Mouse (Mus musculus): ENCODE data around the gene Ss18l1. TPM values are rescaled to one million over a fixed set of nuclear protein-coding genes. Genes with fewer than 3 reads are reported as not detected.
A peak's percentile ranks its signal among the peaks of the same experiment; 100 is the strongest.

Ss18l1 gene
- polyA plus RNA-seq, 1 experiment from 2014 or later = 30.2 TPM

- no peak overlapping the region for H3K4me2 ChIP-seq (replicated peaks)
- H3K4me3 ChIP-seq = no peak overlapping the region
- 0 out of 2 replicates have a peak, but pooled peaks cover 10% of the 10 kb centered on the region for H3K27me3 ChIP-seq
- WGBS = 79% methylated on average over 10 of the region's 10 CpGs
- no peak overlapping the region for H3K27ac ChIP-seq (replicated peaks)
- no peak overlapping the region for H3K9ac ChIP-seq (replicated peaks)
- H3K9me3 ChIP-seq = no peaks in the 10 kb centered on the region
- peaks cover 57% of the 10 kb centered on the region for H3K4me1 ChIP-seq
- no peaks in the 10 kb centered on the region for H3K36me3 ChIP-seq
- ATAC-seq (ENCODE audit: low FRiP score, low read depth) = no peak
These were observed 73.8 kb downstream of the Ss18l1 start for GRCm38 (mm10) chr2:180116081-180116493.

DNA sequence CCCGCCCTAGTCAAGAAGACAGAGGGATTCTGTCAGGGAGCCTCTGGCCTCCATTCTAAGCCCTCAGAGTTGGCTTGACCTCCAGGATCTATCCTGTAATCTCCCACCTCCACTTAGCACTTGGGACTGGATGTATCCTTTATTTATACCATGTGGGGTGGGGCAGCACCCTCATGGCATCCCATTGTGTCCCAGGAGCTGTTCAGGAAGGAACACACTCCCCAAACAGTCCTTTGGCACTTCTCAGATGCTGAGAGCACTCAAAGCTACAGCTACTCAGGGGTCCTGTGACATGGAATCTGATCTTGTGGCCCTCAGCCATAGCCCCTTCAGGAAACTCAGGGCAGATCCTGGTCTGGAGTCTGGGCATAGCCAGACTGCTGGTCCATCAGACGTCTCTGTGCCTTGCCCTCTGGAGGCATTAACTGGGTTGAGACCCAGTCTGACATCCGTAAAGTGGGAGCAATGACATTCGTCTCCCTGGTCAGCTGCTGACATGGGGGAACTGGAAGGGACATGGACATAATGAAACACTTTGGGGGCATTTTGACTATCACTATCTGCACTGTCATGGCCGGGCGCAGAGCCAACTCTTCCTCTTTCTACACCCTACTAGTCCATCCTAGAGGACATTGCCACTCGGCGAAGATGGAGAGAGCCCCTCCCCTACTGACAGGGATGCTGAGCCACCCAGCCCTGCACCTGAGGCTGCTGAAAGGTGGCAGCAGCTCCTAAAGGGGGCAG, 74.6 kb downstream of the Ss18l1 start:
- peak overlapping the region; percentile 94 for H3K27ac ChIP-seq (replicated peaks)
- no peak overlapping the region for H3K4me3 ChIP-seq
- peaks cover 57% of the 10 kb centered on the region for H3K4me1 ChIP-seq
- 71% methylated on average over 8 of the region's 8 CpGs for WGBS
- no peaks in the 10 kb centered on the region for H3K36me3 ChIP-seq
- H3K4me2 ChIP-seq (replicated peaks) = peak overlapping the region; percentile 96
- no peak for ATAC-seq (ENCODE audit: low FRiP score, low read depth)
- 0 out of 2 replicates have a peak, but pooled peaks cover 10% of the 10 kb centered on the region for H3K27me3 ChIP-seq
- no peak overlapping the region for H3K9ac ChIP-seq (replicated peaks)
- no peaks in the 10 kb centered on the region for H3K9me3 ChIP-seq

GRCm38 (mm10) chr2:180117485-180118194, 75.3 kb downstream of the Ss18l1 start:
- 6% methylated on average over 13 of the region's 13 CpGs for WGBS
- H3K4me2 ChIP-seq (replicated peaks) = peak overlapping the region; percentile 96
- peaks cover 57% of the 10 kb centered on the region for H3K4me1 ChIP-seq

GRCm38 (mm10) chr2:180118661-180119438, 76.5 kb downstream of the Ss18l1 start, which contains the start of gene Osbpl2:
TSS of gene Osbpl2 (plus strand) at chr2:180119306.
- peaks cover 9% of the 10 kb centered on the region for H3K36me3 ChIP-seq
- peak within 1 kb of the TSS; percentile 96 for H3K4me2 ChIP-seq (replicated peaks)
- H3K27me3 ChIP-seq = 0 out of 2 replicates have a peak, but pooled peaks cover 7% of the 10 kb centered on the region
- peak within 1 kb of the TSS; percentile 94 for H3K27ac ChIP-seq (replicated peaks)
- H3K9ac ChIP-seq (replicated peaks) = peak within 1 kb of the TSS; percentile 87
- peak within 1 kb of the TSS; percentile 89 for H3K4me3 ChIP-seq
- peaks cover 57% of the 10 kb centered on the region for H3K4me1 ChIP-seq
- no peaks in the 10 kb centered on the region for H3K9me3 ChIP-seq
- under 1% methylated on average over 51 of the region's 55 CpGs for WGBS
- peak; percentile 95 for ATAC-seq (ENCODE audit: low FRiP score, low read depth)

More at GRCm38 (mm10) chr2:180117485-180118194, 75.3 kb downstream of the Ss18l1 start:
- Histone ChIP-seq H3K27me3 (0 out of 2 replicates have a peak, but pooled peaks cover 10% of the 10 kb centered on the region), H3K27ac (replicated peaks) (peak overlapping the region; percentile 94), H3K4me3 (peak overlapping the region; percentile 89), H3K36me3 (no peaks in the 10 kb centered on the region), H3K9ac (replicated peaks) (0 out of 2 replicates have a peak overlapping the region, but pooled peaks have one; percentile 49), H3K9me3 (no peaks in the 10 kb centered on the region)
- peak; percentile 63 for ATAC-seq (ENCODE audit: low FRiP score, low read depth)

Other genes starting within 250 kb of the Ss18l1 start
- 5.0 and 5.1 TPM in 2 replicates for gene Taf4, start 65.9 kb upstream of the Ss18l1 start, polyA plus RNA-seq (2016; fragmentation: Nextera tagmentation; extraction: Ambion mirVana)
- 16.9 and 19.5 TPM in 2 replicates for gene Lsm14b, start 17.5 kb upstream of the Ss18l1 start, polyA plus RNA-seq (2016; fragmentation: Nextera tagmentation; extraction: Ambion mirVana)
- 613 and 651 TPM in 2 replicates for gene Psma7, start 76 bp upstream of the Ss18l1 start, polyA plus RNA-seq (2016; fragmentation: Nextera tagmentation; extraction: Ambion mirVana)
- 31.8 and 35.0 TPM in 2 replicates for gene Mtg2, start 28.1 kb downstream of the Ss18l1 start, polyA plus RNA-seq (2016; fragmentation: Nextera tagmentation; extraction: Ambion mirVana)
- 4.1 and 4.8 TPM in 2 replicates for gene Hrh3, start 62.0 kb downstream of the Ss18l1 start, polyA plus RNA-seq (2016; fragmentation: Nextera tagmentation; extraction: Ambion mirVana)
- gene Osbpl2, start 76.8 kb downstream of the Ss18l1 start, polyA plus RNA-seq (2016; fragmentation: Nextera tagmentation; extraction: Ambion mirVana) = 52.7 and 52.8 TPM in 2 replicates
- 214 and 217 TPM in 2 replicates for gene Adrm1, start 129.0 kb downstream of the Ss18l1 start, polyA plus RNA-seq (2016; fragmentation: Nextera tagmentation; extraction: Ambion mirVana)
- 1.7 and 3.2 TPM in 2 replicates for gene Lama5, start 183.3 kb downstream of the Ss18l1 start, polyA plus RNA-seq (2016; fragmentation: Nextera tagmentation; extraction: Ambion mirVana)
- gene Rps21, start 214.9 kb downstream of the Ss18l1 start, polyA plus RNA-seq (2016; fragmentation: Nextera tagmentation; extraction: Ambion mirVana) = 393 and 434 TPM in 2 replicates
- gene Cables2, start 231.0 kb downstream of the Ss18l1 start, polyA plus RNA-seq (2016; fragmentation: Nextera tagmentation; extraction: Ambion mirVana) = 22.3 and 26.5 TPM in 2 replicates
- gene Rbbp8nl, start 247.4 kb downstream of the Ss18l1 start, polyA plus RNA-seq (2016; fragmentation: Nextera tagmentation; extraction: Ambion mirVana) = 0.08 and 0.16 TPM in 2 replicates